Mouse (Mus musculus): ENCODE data around the gene Zdhhc4.

DNA sequence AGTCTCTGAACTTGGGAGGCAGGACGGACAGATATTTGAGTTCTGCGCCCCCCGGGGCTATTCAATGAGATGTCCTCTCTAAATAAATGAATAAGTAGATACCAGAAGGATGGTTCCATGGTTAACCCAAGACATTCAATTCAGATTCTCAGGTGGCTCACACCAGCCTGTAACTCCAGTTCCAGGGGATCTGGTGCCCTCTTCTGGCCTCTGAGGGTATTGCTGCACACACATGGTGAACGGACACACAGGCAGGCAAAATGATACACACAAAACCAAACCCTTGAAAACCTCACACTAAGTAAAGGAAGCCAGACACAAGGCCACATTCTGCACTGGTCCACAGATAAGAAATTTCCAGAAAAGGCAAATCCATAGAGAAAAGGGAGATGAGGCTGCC, 29.4 kb downstream of the Zdhhc4 start:
- TF ChIP-seq CTCF (IDR thresholded peaks at IDR 0.05; ENCODE audit: control insufficient read depth, insufficient read depth, insufficient read length) (no peak), MAX (IDR thresholded peaks at IDR 0.05) (no peak), USF1 (IDR thresholded peaks at IDR 0.05; ENCODE audit: low read depth) (no peak), CEBPB (IDR thresholded peaks at IDR 0.05; ENCODE audit: low read depth) (no peak), MYOD1 (IDR thresholded peaks at IDR 0.05; ENCODE audit: control insufficient read depth, insufficient read length, low read depth) (no peak), FOSL1 (IDR thresholded peaks at IDR 0.05; ENCODE audit: insufficient read depth, low read length, poor library complexity, severe bottlenecking) (no peak)

Data from C2C12 (cell line).